Mouse (Mus musculus) megakaryocyte progenitor cell, adult 5-6 weeks (primary cell): Measurements from ENCODE around the gene Mtnr1a. TPM values are rescaled to one million over a fixed set of nuclear protein-coding genes. Genes with fewer than 3 reads are reported as not detected.
"Not testable (repeated sequence)": the region's sequence is repeated elsewhere in the genome, so short reads cannot be mapped to it uniquely, and the experiment has no call there.

Experiments used
- ATAC-seq: replicated peaks from 2 replicates; pipeline ENCODE4 v1.8.0; 2016; ENCODE audit warnings: mild to moderate bottlenecking, moderate TSS enrichment, inconsistent platforms; ENCODE audit not compliant: poor library complexity
- total RNA-seq, 2 experiments: library from RNA; stranded (forward) in 1 of 2; stranded (reverse) in 1 of 2; fragments of 157-497, 149-512 nt in 1 of 2; fragments of 200-1000 nt in 1 of 2; gene quantifications; 2 replicates each; pipeline versions ENCODE4 v1.2.3 to v1.2.4; 2015 to 2017

Mtnr1a gene
- not detected in 2 replicates for total RNA-seq (2015)
- not detected in 2 replicates for total RNA-seq (2017)

DNA sequence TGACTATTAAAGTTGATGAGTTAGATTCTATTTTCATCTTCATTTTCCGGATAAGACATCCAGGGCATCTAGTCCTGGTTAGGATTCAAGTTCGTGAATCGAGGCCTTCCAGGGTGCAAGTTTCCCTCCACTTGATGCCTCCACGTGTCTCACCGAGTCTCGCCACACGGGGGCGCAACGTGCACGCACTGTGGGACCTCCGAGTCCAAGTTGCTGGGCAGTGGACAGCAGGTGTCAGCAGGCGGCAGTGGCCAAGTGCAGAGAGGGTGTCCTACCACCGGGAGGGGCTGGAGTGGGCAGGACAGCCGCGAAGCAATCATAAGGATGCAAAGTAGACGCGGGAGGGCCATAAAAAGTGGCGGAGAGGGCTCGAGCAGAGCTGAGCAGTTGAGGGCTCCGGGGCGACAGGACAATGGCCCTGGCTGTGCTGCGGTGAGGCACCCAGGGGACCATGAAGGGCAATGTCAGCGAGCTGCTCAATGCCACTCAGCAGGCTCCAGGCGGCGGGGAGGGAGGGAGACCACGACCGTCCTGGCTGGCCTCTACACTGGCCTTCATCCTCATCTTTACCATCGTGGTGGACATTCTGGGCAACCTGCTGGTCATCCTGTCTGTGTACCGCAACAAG lies at the start of gene Mtnr1a:
Gene Mtnr1a, plus strand, starts transcription at position 379 of the 628 bp plus-strand sequence.
- peak; percentile 90 for ATAC-seq

DNA sequence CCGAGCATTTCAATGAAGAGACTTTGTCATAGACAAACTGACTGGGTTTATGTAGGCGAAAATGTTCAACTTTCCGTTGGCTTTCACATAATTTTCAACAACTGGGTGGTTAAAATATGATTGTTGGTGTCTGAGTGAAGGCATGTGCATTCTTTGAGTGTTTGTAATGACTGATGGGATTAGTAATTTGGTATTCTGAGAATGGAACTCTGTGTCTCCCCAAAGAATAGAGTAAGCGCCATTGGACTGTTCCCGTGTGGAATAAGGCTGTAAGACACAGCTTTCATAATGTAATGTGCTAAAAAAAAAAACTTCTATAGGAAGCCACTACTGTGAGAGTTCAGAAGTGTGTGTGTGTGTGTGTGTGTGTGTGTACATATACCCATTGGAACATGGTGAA lies 49.7 kb upstream of the Mtnr1a start:
- ATAC-seq = no peak

DNA sequence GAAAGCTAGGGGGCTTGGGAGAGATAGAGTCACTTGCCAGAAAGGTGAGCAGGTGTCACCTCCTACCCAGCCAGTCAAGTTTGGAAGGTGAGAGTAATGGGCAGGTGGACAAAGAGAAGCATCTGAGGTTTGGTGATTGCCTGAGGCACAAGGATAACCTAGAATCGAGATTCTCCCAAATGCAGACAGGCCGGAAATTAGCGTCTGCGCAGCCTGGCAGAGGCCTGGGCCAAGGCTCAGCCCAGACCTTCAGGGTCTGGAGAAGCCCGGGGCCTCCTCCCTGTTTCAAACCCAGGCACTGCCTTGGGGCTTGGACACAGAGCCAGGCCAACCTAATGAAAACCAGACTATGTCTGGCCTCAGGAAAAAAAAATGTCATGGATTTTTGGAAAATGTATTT lies 47.8 kb upstream of the Mtnr1a start:
- no peak for ATAC-seq

DNA sequence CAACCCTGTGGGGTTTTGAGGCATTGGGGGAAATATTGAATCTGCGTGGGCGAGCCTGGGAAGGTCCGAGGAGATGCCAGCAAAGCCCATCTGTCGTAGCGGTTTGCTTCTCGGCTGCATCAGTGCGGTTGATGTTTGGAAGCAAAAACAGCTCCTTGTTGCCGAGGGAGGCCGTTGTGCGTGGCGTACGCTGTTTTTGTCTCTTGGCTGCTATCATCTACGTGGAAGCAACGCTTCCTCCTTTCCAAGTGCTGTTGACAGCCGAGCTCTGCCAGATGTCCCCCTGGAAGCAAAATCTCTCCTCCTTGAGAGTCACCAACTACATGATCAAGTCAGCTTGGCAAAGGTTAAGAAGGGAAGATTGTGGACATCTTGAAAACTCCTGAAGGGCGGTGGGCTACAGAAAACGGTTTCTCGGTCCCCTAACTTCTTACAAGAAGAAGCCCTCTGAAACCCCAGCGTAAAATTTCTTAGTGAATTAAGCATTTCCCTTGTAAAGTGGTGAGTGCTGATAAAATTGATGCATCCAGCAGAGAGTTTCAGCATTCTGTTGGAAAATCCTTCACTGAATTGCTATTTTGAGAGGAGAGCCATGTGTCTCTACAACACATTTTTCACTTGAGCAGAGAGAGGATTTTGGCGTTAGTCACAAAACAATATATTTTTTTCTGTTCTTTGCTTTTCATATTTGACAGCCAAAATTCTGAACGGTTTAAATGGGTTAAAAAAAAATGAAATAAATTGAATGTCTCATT lies 46.8 kb upstream of the Mtnr1a start:
- no peak for ATAC-seq

DNA sequence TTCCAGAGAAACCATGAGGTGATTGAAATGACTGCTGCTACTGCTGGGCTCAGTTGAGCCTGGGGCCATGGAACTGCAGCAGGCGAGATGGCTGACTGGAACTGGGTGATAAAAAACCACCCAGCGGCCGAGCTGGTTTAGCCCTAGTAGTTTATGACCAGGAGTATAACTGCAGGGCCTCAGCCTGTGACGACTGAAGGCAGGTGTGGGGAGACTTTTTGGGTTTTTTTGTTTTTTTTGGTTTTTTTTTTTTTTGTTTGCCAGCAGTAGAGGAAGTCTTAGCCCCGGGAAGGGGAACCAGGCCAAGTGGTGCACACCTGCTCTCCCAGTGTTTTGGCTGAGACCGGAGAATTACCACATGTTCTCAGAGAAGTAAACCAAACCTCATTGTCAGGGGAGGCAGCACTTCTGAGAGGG lies 40.8 kb upstream of the Mtnr1a start:
- no peak for ATAC-seq

DNA sequence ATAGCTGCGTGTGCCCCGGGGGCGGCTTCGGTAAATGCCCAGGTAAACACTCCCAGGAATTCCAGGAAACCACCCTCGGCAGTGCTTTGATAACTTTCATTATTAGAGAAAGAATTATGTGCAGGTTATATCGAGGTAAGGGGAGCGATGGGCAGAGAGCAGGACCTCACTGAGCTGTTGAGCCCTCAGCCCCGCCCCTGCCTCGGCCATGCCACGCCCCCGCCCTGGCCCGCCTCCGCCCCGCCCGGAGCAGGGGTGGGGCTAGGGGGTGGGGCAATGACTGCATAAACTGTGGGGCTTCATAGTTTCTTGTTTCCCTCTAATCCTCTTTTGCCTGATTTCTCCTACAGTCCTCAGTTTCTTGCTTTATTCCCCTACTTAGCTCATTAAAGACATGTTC lies 30.6 kb upstream of the Mtnr1a start:
- ATAC-seq = no peak

DNA sequence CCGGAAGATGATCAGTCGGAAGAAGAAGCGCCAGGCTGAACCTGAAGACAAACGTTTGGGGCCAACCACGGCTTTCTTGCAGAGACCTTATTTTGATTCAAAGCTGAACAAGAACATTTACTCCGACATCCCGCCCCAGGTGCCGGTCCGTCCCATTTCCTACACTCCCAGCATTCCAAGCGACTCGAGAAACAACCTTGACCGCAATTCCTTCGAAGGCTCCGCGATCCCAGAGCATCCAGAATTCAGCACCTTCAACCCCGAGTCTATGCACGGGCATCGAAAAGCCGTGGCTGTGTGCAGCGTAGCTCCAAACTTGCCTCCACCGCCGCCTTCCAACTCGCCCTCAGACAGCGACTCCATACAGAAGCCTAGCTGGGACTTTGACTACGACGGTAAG lies 24.8 kb upstream of the Mtnr1a start:
- no peak for ATAC-seq

DNA sequence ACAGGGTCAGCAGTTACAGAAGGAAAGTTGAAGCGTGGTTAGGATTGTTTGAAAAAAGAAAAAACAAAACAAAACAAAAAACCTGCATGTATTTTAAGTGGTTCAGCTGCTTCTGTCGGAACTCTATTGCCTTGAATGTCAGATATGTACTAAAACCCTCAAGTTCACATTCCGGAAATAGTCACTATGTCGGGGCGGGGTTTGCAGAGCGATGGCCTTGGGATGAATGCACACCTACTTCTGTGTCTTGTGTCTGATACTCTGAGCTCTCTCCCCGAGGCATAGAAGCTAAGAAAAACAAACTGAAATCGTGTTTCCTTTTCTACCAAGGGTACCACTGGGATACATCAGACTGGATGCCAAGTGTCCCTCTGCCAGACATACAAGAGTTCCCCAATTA lies 18.5 kb upstream of the Mtnr1a start:
- ATAC-seq = no peak

DNA sequence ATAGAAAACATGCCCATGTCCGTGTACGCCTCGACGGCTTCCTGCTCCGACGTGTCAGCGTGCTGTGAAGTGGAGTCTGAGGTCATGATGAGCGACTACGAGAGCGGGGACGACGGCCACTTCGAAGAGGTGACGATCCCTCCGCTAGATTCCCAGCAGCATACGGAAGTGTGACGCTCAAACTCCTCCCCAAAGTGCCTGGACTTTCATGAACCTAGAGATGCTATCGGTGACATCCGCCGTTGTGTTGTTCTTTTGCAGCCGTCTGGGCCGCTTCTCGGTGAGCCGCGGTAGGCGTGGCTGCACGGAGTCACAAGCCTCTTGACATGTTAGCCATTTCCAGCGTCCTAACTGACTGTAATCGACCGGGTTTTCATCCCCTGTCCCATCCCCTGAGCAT lies 17.7 kb upstream of the Mtnr1a start:
- ATAC-seq = no peak

DNA sequence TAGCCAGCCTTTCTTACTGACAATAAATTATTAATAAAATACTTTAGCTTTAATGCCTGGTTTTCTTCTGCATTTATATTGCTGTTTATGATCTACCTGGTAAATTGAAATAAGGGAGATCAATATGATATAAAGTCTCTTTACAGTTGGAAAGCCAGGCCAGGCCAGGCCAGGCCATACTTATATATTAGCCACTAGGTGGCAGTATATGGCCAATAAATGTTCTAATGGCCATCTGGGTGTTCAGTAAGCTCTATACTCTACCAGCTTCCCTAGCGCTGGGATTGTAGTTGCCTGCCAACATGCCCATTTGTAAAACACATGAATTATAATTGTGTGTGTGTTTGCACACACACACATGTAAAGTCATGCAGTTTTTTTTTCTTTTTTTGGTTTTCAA lies 16.7 kb upstream of the Mtnr1a start:
- 0 out of 2 replicates have a peak, but pooled peaks have one; percentile 57 for ATAC-seq

DNA sequence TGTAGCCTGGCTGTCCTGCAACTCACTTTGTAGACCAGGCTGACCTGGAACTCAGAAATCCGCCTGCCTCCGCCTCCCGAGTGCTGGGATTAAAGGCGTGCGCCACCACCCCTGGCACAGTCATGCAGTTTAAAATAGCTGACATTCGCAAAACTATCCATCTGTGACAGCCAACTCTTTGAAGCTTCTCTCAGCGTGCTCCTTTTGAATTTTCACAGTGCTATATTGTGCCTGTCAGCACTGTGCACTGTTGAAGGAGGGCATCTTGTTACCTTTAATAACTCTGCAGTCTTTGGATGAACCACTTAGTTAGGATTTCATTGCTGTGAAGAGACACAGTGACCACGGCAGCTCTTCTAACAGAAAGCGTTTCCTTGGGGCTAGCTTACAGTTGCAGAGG lies 16.3 kb upstream of the Mtnr1a start:
- ATAC-seq = no peak

DNA sequence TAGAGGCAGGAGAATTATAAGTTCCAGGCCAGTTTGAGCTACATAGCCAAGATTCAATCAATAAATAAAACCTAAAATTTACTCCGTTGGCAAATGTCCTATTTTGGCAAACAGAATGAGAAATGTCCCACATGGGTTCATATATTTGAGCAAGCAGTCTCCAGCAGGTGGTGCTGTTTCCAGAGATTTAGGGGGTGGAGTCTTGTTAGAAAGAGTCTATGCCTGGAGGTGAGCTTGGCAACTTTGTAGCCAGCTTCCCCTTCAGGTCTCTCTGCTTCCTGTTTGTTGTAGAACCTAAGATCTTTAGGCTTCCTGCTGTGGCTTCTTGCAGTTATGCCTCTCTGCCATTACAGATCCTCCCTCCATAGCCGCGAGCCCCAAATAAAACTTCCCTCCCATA lies 13.4 kb upstream of the Mtnr1a start:
- ATAC-seq = no peak

DNA sequence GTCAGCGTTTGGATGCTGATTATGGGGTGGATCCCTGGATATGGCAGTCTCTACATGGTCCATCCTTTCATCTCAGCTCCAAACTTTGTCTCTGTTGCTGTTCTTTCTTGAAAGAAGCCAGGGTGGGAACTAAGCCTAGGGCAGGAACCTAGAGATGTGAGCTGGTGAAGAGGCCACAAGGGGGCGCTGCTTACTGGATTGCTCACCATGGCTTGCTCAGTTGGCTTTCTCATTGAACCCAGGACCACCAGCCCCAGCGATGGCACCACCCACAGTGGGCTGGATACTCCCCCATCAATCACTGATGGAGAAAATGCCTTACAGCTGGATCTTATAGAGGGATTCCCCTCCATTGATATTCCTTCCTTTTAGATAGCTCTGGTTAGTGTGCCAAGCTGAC lies 12.1 kb upstream of the Mtnr1a start:
- ATAC-seq = no peak

DNA sequence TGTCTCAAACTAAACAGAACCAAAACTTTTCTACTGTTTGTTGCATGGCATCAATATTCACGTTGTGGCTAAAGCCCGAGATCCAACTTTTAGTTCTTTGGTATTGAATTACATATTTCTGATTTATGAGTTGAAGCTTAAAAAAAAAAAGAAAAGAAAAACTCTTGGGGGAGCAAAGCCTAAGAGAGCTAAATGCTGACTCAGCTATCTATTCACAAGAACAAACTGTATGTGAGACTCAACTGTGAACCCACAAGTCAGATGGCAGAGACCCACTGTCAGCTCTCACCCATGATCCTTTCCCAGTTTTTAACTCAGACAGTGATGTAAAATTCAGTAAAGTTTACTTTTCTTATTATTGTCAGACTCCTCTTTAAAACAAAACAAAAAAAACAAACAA lies 8.9 kb upstream of the Mtnr1a start:
- no peak for ATAC-seq

DNA sequence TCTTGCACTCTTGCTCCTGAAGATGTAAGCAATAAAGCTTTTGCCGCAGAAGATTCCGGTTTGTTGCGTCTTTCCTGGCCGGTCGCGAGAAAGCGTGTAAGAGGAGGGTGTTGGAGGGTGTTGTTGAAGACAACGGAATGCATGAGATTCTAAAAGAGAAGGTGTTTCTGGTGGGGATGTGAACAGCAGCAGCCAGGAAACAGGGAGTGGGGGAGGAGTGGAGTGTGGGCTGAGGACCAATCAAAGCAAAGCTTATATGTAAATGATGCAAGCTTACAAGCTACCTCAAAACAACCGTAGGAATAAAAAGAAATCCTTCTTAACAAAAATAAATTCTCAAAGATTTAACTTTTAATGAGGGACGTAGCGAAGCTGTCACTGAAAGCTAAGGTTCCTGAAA lies 6.6 kb upstream of the Mtnr1a start:
- ATAC-seq = no peak

DNA sequence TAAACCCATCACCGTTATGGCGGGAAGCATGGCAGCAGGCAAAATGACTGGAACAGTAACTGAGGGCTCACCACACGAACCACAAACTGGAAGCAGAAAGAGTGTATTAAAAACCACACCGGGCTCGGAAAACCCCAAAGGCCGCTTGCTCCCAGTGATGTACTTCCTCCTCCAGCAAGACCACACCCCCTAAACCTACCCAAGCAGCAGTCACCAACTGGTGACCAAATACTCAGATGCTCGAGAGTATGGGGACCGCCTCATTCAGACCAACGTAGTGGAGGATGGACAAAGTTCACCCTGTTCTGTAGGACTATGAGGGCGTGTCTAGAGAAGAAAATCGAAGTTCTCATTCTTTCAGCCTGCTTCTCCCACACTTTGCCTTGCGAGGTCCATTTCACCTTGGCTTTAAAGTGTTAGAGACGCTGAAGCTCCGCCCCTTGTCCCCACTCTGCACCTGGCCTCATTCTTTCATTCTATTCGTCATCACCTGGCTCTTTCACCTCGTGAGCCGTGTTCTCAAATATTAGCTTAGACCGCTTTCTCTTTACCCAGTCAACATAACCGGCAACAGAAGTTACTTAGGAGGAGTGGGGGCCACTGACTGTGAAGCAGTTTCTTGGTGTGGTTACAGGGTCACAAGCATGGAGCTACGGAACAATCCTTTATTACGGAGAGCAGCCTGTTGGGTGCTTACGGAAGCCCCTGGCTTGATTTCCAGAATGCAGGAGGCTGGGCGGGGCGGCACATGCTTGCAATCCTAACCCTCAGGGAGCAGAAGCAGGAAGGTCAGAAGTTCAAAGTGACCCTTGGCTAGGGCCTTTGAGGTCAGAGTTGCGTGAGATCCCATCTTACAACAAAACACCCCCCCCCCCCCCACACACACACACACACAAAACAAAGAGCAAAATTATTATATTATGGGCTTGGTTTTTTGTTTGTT lies 5.7 kb upstream of the Mtnr1a start:
- ATAC-seq = peak; percentile 84

DNA sequence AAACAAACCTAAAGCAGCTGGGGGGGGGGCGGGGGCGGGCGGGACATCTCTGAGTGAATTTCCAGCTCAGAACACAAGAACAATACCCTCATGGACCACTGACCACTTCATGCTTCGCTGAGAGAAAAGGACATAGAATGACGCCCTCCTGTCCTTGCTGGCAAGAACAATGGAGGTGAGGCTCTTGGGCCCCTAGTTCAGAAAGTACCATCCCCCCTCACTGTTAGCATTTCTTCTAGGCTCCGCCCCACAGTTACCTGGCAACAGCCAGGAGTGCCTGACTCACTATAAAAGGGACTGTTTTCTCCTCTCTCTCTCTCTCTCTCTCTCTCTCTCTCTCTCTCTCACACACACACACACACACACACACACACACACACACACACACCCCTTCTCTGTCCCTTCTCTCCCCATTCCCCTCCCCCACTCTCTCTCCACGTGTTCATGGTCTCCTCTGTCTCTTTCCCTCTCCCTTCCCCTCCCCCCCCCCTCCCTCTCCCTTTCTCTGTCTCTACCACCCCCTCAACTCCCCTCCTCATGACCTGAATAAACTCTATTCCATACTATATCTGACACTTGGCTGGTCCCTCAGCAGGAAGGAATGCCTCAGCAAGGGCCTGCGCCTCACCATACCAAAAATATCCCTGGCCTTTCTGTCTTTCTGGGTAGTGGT lies 4.6 kb upstream of the Mtnr1a start:
- ATAC-seq = no peak

DNA sequence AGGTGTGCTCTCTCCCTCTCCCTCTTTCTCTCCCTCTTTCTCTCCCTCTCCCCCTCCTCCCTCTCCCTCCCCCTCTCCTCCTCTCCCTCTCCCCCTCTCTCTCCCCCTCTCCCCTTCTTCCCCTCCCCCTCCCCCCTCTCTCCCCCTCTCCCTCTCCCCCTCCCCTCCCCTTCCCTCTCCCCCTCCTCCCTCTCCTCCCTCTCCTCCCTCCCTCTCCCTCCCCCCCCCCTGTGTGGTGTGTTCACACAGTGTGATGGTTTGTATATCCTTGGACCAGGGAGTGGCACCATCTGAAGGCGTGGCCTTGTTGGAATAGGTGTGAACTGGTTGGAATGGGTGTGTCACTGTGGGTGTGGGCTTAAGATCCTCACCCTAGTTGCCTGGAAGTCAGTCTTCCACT lies 3.5 kb upstream of the Mtnr1a start:
- not testable (repeated sequence) for ATAC-seq

DNA sequence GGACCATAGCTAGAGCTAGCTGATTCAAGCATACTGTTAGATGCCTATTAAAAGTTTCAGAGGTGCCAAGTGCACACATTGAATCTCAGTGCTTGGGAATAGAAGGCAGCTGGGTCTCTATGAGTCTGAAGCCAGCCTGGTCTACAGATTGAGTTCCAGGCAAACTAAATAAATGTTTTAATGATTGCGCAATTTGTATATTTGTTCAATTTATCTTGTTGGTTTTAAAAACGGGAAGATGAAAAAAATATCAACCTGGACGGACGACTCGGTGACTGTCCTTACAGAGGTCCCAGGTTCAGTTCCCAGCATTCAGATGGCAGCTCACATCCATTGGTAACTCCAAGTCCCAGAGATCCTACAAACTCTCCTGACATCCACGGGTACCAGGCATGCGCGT lies 2.0 kb downstream of the Mtnr1a start:
- ATAC-seq = no peak

DNA sequence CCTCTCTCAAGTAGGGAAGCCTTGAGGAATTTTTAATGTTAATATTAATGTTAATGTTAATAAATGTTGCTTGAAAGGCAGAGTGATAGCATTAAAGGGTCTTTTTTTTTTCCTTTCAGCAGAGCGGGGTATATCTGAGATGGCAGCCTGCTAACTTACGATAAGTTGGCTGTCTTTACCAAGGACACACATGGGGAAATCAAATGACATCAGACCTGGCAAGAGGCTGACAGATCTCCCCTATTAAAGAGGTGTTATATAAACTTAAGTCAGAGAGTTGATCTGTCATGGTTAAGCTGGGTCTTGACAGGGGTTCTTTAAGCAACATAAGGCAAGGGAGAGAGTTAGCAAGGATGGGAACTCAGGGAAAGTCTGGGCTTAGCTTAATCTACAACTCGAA lies 11.9 kb downstream of the Mtnr1a start:
- ATAC-seq = no peak

DNA sequence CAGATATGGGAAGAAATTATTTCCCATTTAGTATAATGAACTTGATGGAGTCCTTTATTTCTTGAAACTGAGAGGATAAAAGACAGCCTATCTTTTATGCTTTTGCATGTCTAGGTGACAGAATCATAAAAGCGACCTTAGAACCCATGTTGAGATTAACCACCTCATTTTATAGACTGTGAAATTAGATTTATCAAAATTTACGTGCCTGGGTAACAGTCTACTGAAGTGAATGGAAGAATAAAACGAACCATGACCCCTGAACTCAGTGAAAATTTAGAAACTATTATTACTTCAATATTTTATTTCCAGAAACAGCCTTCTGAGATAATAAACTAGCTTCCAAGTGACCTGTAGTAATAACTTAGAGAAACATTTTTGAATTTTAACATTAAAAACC lies 24.7 kb downstream of the Mtnr1a start:
- no peak for ATAC-seq
